Mouse (Mus musculus) brain, embryonic 14.5 days (tissue): Measurements from ENCODE around the gene Cdh16.

Source experiments
- CTCF ChIP-seq: fragments of 200-500 bp; IDR thresholded peaks from 2 replicates; pipeline ENCODE4 v1.5.1; 2012; ENCODE audit warnings: inconsistent platforms, mild to moderate bottlenecking, moderate library complexity, borderline replicate concordance; ENCODE audit not compliant: insufficient read depth, insufficient read length; ENCODE audit errors: extremely low read depth
- POLR2A ChIP-seq: fragments of 200-500 bp; IDR thresholded peaks from 2 replicates; pipeline ENCODE4 v1.6.1; 2012; ENCODE audit warnings: mild to moderate bottlenecking, inconsistent platforms, borderline replicate concordance; ENCODE audit not compliant: poor library complexity, insufficient read depth, insufficient read length, severe bottlenecking; ENCODE audit errors: extremely low read depth

DNA sequence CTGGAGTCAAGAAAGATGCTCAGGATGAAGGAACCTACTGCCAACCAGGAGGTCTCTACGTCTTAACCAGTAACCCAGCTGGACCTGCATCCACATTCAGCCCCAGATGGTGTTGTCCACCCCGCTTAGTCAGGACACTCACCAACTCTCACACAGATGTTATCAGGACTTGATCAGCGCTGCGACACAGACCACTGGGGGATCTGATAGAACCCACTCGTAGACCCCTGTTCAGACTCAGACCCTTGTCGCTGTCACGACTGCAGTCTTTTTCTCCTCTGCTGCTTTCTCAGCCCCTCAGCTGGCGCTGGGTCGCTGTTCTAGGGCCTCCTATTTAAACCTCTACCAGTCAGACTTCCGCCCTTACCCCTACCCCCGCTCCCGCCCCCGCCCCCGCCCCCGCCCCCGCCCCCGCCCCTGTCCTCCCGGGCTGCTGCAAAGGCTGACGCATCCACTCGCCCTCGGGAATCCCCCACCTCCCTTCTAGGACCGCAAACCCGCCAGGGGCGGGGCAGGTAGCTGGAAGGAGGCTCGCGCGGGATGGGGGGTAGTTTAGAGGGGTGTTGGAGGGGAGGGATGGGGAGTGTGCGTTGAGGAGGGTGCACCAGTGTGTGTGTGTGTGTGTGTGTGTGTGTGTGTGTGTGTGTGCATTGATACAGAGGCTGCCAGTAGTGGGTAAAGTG, 6.9 kb upstream of the Cdh16 start, which contains the start of gene Rrad:
- no peak for TF ChIP-seq POLR2A
- TF ChIP-seq CTCF, result no peak
